Mouse (Mus musculus) kidney, adult 2 months (tissue): ENCODE results near the gene Ttll9.

Experiments
- CTCF ChIP-seq: fragments of 200-500 bp; conservative IDR thresholded peaks from 2 replicates; pipeline ENCODE4 v1.5.1; 2011; ENCODE audit warnings: low read depth, mild to moderate bottlenecking, control low read depth, low read length, moderate library complexity, mixed read lengths; ENCODE audit not compliant: insufficient read depth, insufficient read length
- POLR2A ChIP-seq: fragments of 200-500 bp; IDR thresholded peaks from one replicate; pipeline ENCODE4 v1.6.1; 2011; ENCODE audit warnings: low read depth, low read length, control low read depth

- TF ChIP-seq CTCF (no peak), POLR2A (no peak)
These were observed 43.7 kb downstream of the Ttll9 start for GRCm38 (mm10) chr2:153005981-153006380.
